Mouse (Mus musculus): ENCODE results near the gene Nr1h2. TPM values are rescaled to one million over a fixed set of nuclear protein-coding genes. Genes with fewer than 3 reads are reported as not detected.

The Nr1h2 gene
- polyA plus RNA-seq, 1 experiment from 2014 or later = 72.3 TPM

GRCm38 (mm10) chr7:44584921-44585320 is 31.2 kb upstream of the Nr1h2 start:
- Histone ChIP-seq H3K4me1 (peaks cover 28% of the 10 kb centered on the region), H3K4me3 (no peak overlapping the region), H3K36me3 (no peaks in the 10 kb centered on the region), H3K9ac (no peak overlapping the region), H3K27ac (no peak overlapping the region), H3K4me2 (no peak overlapping the region), H3K9me3 (no peaks in the 10 kb centered on the region), H3K27me3 (peaks cover 50% of the 10 kb centered on the region)
- no peak for ATAC-seq (ENCODE audit: insufficient number of reproducible peaks, insufficient read depth, low FRiP score, low TSS enrichment, low read depth)
- WGBS = 84% methylated on average over 6 of the region's 6 CpGs

GRCm38 (mm10) chr7:44584265-44584804 is 30.6 kb upstream of the Nr1h2 start:
- WGBS = 88% methylated on average over 4 of the region's 4 CpGs
- no peak for ATAC-seq (ENCODE audit: insufficient number of reproducible peaks, insufficient read depth, low FRiP score, low TSS enrichment, low read depth)

DNA sequence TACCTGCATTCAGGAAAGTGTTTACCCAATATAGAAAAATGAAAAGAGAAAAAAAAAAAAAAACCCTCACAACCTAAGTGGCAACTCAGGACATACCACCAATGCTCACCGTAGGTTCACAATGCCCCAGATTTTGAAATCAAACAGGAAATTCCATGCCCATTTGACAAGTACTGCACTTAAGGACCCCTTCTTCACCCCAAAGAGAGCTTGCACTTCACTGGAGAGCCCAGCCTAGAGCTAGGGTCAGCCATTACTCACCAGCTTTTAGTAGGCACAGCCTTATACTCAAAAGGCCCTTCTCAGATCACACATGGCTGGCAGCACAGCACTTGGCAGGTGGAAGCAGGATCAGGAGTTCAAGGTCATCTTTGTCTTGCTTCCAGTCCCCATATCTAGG is 29.4 kb upstream of the Nr1h2 start:
- Histone ChIP-seq H3K9me3 (no peaks in the 10 kb centered on the region), H3K36me3 (no peaks in the 10 kb centered on the region), H3K4me1 (peaks cover 11% of the 10 kb centered on the region), H3K4me2 (no peak overlapping the region), H3K27ac (no peak overlapping the region), H3K27me3 (peaks cover 34% of the 10 kb centered on the region), H3K4me3 (no peak overlapping the region), H3K9ac (no peak overlapping the region)
- 86% methylated on average over 1 of the region's 1 CpGs for WGBS
- ATAC-seq (ENCODE audit: insufficient number of reproducible peaks, insufficient read depth, low FRiP score, low TSS enrichment, low read depth) = no peak

More at GRCm38 (mm10) chr7:44584265-44584804, 30.6 kb upstream of the Nr1h2 start:
- Histone ChIP-seq H3K4me1 (peaks cover 22% of the 10 kb centered on the region), H3K27ac (no peak overlapping the region), H3K4me2 (no peak overlapping the region), H3K36me3 (no peaks in the 10 kb centered on the region), H3K9me3 (no peaks in the 10 kb centered on the region), H3K9ac (no peak overlapping the region), H3K4me3 (no peak overlapping the region), H3K27me3 (peaks cover 44% of the 10 kb centered on the region)

GRCm38 (mm10) chr7:44582709-44583108 is 29.0 kb upstream of the Nr1h2 start:
- H3K36me3 ChIP-seq = no peaks in the 10 kb centered on the region
- H3K27ac ChIP-seq = no peak overlapping the region
- no peaks in the 10 kb centered on the region for H3K9me3 ChIP-seq
- H3K4me2 ChIP-seq = no peak overlapping the region
- no peak overlapping the region for H3K9ac ChIP-seq
- ATAC-seq (ENCODE audit: insufficient number of reproducible peaks, insufficient read depth, low FRiP score, low TSS enrichment, low read depth) = no peak
- peaks cover 30% of the 10 kb centered on the region for H3K27me3 ChIP-seq
- H3K4me1 ChIP-seq = peaks cover 9% of the 10 kb centered on the region
- no peak overlapping the region for H3K4me3 ChIP-seq
- WGBS = 66% methylated on average over 5 of the region's 5 CpGs

DNA sequence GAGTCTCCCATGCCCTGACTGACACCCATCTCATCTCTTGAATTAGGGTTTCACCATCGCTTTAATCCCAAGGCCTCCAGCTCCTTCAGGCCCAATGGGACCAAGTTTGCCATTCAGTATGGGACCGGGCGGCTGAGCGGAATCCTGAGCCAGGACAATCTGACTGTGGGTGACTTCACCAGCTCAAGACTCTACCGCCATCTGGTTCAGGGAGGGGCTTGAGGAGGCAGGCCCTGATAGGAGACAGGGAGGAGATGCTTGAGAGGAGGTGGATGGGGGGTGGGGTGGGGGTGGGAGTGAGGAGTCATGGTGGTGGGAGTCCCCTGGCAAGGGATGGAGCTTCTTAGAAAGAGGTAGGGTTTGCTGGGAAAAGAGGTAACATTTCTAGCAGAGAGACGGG is 27.9 kb upstream of the Nr1h2 start:
- H3K36me3 ChIP-seq = no peaks in the 10 kb centered on the region
- H3K9me3 ChIP-seq = no peaks in the 10 kb centered on the region
- no peak overlapping the region for H3K4me3 ChIP-seq
- ATAC-seq (ENCODE audit: insufficient number of reproducible peaks, insufficient read depth, low FRiP score, low TSS enrichment, low read depth) = no peak
- no peak overlapping the region for H3K9ac ChIP-seq
- peaks cover 19% of the 10 kb centered on the region for H3K27me3 ChIP-seq
- no peak overlapping the region for H3K4me2 ChIP-seq
- no peaks in the 10 kb centered on the region; the same call in 1 of the 2 replicates for H3K4me1 ChIP-seq
- 84% methylated on average over 6 of the region's 6 CpGs for WGBS
- no peak overlapping the region for H3K27ac ChIP-seq

DNA sequence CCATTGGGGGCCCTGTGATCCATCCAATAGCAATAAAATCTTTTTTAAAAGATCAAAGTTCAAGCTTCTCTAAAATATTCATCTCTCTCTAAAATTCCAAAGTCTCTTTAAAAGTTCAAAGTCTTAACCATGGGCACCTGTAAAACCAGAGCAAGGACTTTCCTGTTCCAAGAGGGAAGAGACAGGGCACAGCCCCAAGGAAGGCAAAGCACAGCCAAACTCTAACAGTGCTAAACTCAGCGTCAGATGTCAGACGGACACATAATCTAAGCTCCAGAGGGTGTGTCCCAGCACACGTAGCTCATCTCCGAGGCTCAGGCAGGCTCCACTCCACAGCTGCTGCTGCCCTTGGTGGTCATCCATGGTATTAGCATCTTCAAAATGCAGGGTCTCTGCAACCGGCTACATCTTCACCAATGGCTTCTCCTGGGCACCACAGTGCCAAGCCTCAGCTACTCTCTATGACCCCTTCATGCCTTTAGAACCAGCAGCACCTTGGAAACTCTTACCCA is 22.6 kb upstream of the Nr1h2 start:
- no peak overlapping the region for H3K4me3 ChIP-seq
- H3K4me1 ChIP-seq = no peaks in the 10 kb centered on the region
- H3K27ac ChIP-seq = no peak overlapping the region
- no peaks in the 10 kb centered on the region for H3K27me3 ChIP-seq
- H3K9me3 ChIP-seq = no peaks in the 10 kb centered on the region
- no peak overlapping the region for H3K9ac ChIP-seq
- no peak for ATAC-seq (ENCODE audit: insufficient number of reproducible peaks, insufficient read depth, low FRiP score, low TSS enrichment, low read depth)
- 45% methylated on average over 5 of the region's 5 CpGs for WGBS
- H3K4me2 ChIP-seq = no peak overlapping the region
- no peaks in the 10 kb centered on the region for H3K36me3 ChIP-seq

GRCm38 (mm10) chr7:44572956-44573484 is 19.3 kb upstream of the Nr1h2 start:
- H3K9me3 ChIP-seq = no peaks in the 10 kb centered on the region
- H3K4me1 ChIP-seq = no peaks in the 10 kb centered on the region
- no peak overlapping the region for H3K27ac ChIP-seq
- no peak overlapping the region for H3K4me2 ChIP-seq
- no peak overlapping the region for H3K4me3 ChIP-seq
- H3K36me3 ChIP-seq = no peaks in the 10 kb centered on the region
- ATAC-seq (ENCODE audit: insufficient number of reproducible peaks, insufficient read depth, low FRiP score, low TSS enrichment, low read depth) = no peak
- no peaks in the 10 kb centered on the region for H3K27me3 ChIP-seq
- no peak overlapping the region for H3K9ac ChIP-seq
- 71% methylated on average over 5 of the region's 5 CpGs for WGBS

DNA sequence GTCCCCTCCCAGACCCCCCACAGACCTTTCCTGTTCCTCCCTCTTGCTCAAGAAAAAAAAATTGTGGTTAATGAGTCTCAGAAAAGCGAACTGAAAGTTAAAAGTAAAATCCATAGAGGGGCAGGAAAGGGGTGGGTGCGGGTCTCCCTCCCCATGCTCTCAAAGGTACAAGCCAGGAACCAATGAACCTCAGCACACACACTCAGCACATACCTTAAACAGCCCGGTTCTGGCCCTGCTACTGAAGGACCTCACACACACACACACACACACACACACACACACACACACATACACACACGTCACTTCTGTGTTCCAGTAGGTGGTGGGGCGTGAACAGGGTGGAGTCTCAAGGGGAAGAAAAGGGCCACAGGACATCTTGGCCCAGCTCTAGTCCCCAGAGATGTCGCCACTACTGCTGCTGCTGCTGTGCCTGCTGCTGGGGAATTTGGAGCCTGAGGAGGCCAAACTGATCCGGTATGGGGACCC is 18.5 kb upstream of the Nr1h2 start, which contains the start of gene Napsa:
Gene Napsa, plus strand, starts transcription at position 168 of the 489 bp plus-strand sequence.
- Histone ChIP-seq H3K4me1 (no peaks in the 10 kb centered on the region), H3K4me3 (no peak within 1 kb of the TSS), H3K9ac (no peak within 1 kb of the TSS), H3K4me2 (no peak within 1 kb of the TSS), H3K27me3 (no peaks in the 10 kb centered on the region), H3K27ac (no peak within 1 kb of the TSS), H3K9me3 (no peaks in the 10 kb centered on the region), H3K36me3 (no peaks in the 10 kb centered on the region)
- 30% methylated on average over 7 of the region's 7 CpGs for WGBS
- ATAC-seq (ENCODE audit: insufficient number of reproducible peaks, insufficient read depth, low FRiP score, low TSS enrichment, low read depth) = no peak

- 32% methylated on average over 4 of the region's 4 CpGs for WGBS
- no peak for ATAC-seq (ENCODE audit: insufficient number of reproducible peaks, insufficient read depth, low FRiP score, low TSS enrichment, low read depth)
These were observed 18.1 kb upstream of the Nr1h2 start for GRCm38 (mm10) chr7:44571811-44572210.

DNA sequence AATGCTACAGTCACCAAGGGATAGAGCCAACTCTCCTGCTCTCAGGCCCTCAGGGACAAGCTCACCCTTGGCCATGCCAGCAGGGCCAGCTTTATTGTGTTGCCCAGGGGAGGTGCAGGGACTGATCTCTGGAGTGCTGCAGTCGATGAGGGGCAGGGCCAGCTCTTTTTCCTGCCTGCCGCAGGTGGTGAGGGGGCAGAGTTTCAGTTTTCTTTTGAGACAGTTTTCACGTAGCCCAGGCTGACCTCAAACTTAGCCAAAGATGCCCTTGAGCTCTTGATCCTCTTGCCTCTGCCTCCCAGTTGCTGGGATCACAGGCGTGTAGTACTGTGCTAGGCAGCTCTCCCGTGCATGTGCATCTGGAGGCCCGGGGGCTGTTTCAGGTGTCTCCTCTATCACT is 17.2 kb upstream of the Nr1h2 start:
- H3K4me2 ChIP-seq = no peak overlapping the region
- no peak for ATAC-seq (ENCODE audit: insufficient number of reproducible peaks, insufficient read depth, low FRiP score, low TSS enrichment, low read depth)

More at GRCm38 (mm10) chr7:44571811-44572210, 18.1 kb upstream of the Nr1h2 start:
- H3K36me3 ChIP-seq = no peaks in the 10 kb centered on the region
- no peaks in the 10 kb centered on the region for H3K9me3 ChIP-seq
- no peak overlapping the region for H3K4me3 ChIP-seq
- no peak overlapping the region for H3K9ac ChIP-seq
- no peaks in the 10 kb centered on the region for H3K27me3 ChIP-seq
- H3K4me1 ChIP-seq = no peaks in the 10 kb centered on the region
- H3K4me2 ChIP-seq = no peak overlapping the region
- H3K27ac ChIP-seq = no peak overlapping the region

GRCm38 (mm10) chr7:44568803-44569202 is 15.1 kb upstream of the Nr1h2 start:
- Histone ChIP-seq H3K4me1 (no peaks in the 10 kb centered on the region), H3K9ac (no peak overlapping the region), H3K27ac (no peak overlapping the region), H3K36me3 (no peaks in the 10 kb centered on the region), H3K27me3 (no peaks in the 10 kb centered on the region), H3K4me2 (no peak overlapping the region), H3K9me3 (no peaks in the 10 kb centered on the region), H3K4me3 (no peak overlapping the region)
- WGBS = 69% methylated on average over 9 of the region's 9 CpGs
- ATAC-seq (ENCODE audit: insufficient number of reproducible peaks, insufficient read depth, low FRiP score, low TSS enrichment, low read depth) = no peak

More for the DNA sequence above, 17.2 kb upstream of the Nr1h2 start:
- Histone ChIP-seq H3K9ac (no peak overlapping the region), H3K36me3 (no peaks in the 10 kb centered on the region), H3K27me3 (no peaks in the 10 kb centered on the region), H3K27ac (no peak overlapping the region), H3K4me1 (no peaks in the 10 kb centered on the region), H3K9me3 (no peaks in the 10 kb centered on the region), H3K4me3 (no peak overlapping the region)
- 77% methylated on average over 6 of the region's 6 CpGs for WGBS

GRCm38 (mm10) chr7:44565414-44565813 is 11.7 kb upstream of the Nr1h2 start:
- H3K36me3 ChIP-seq = no peaks in the 10 kb centered on the region
- no peaks in the 10 kb centered on the region for H3K4me1 ChIP-seq
- H3K4me2 ChIP-seq = no peak overlapping the region
- WGBS = 72% methylated on average over 6 of the region's 6 CpGs
- no peaks in the 10 kb centered on the region for H3K27me3 ChIP-seq
- H3K27ac ChIP-seq = no peak overlapping the region
- no peak overlapping the region for H3K9ac ChIP-seq
- no peak for ATAC-seq (ENCODE audit: insufficient number of reproducible peaks, insufficient read depth, low FRiP score, low TSS enrichment, low read depth)
- H3K4me3 ChIP-seq = no peak overlapping the region
- H3K9me3 ChIP-seq = no peaks in the 10 kb centered on the region

Measured in embryonic facial prominence, embryonic 13.5 days (tissue).